Comparison of ENCODE assay signal across 22 mouse cellular contexts in genomic region chr17:30480381-30480780, GRCm38 (mm10).
"Had no signal": no experiment of that assay in that cellular context is flagged by ENCODE, and none has a peak within 500 bp of the region (broad histone marks: within the 10 kb centered on the region; RNA-seq: fewer than 3 reads in every experiment).

No protein-coding gene starts in this region.

- H3K27me3 ChIP-seq: heart, embryonic 13.5 days; heart, embryonic 15.5 days; hindbrain, embryonic 12.5 days; intestine, embryonic 15.5 days; limb, embryonic 12.5 days had no signal

- H3K36me3 ChIP-seq: heart, embryonic 15.5 days; hindbrain, embryonic 12.5 days; intestine, embryonic 15.5 days; limb, embryonic 12.5 days had no signal

- H3K27ac ChIP-seq: gastrocnemius, adult 2 months; heart, adult 2 months; heart, embryonic 13.5 days; heart, embryonic 15.5 days; hindbrain, embryonic 10.5 days; hindbrain, embryonic 12.5 days; hindbrain, embryonic 14.5 days; intestine, embryonic 15.5 days; layer of hippocampus, adult 2 months; left cerebral cortex, adult 2 months; limb, embryonic 10.5 days; limb, embryonic 12.5 days had no signal

- H3K4me3 ChIP-seq: gastrocnemius, adult 2 months; heart, adult 2 months; heart, embryonic 13.5 days; heart, embryonic 15.5 days; hindbrain, embryonic 10.5 days; hindbrain, embryonic 12.5 days; intestine, embryonic 15.5 days; layer of hippocampus, adult 2 months; left cerebral cortex, adult 2 months; limb, embryonic 10.5 days; limb, embryonic 12.5 days had no signal

- DNase-seq: gastrocnemius, adult 2 months; gastrocnemius, postnatal 10 days; gastrocnemius, postnatal 25 days; heart, adult 2 months; heart, postnatal 14 days; heart, postnatal 4 days; kidney, adult 18-20 months; kidney, adult 8-10 months; kidney, postnatal 10 days; kidney, postnatal 25 days; kidney, postnatal 4 days; liver had no signal

- H3K9me3 ChIP-seq: heart, embryonic 13.5 days; heart, embryonic 15.5 days; hindbrain, embryonic 12.5 days; intestine, embryonic 15.5 days; limb, embryonic 10.5 days; limb, embryonic 12.5 days had no signal

- H3K4me1 ChIP-seq: hindbrain, embryonic 10.5 days; hindbrain, embryonic 12.5 days; intestine, embryonic 15.5 days; limb, embryonic 10.5 days had no signal
